Mouse (Mus musculus) spleen, adult 18-20 months (tissue): ENCODE results near the gene Cdk5rap3.

Experiments
- DNase-seq, 2 experiments: peaks; one replicate each; pipeline ENCODE4 v3.0.0; 2022; ENCODE audit warnings: mixed read lengths in 2 of 2

The Cdk5rap3 gene

GRCm38 (mm10) chr11:96916044-96916884 is at the start of gene Cdk5rap3:
Gene Cdk5rap3, minus strand, starts transcription at chr11:96916496.
- DNase-seq: peak; percentile 99 to 100

- DNase-seq: peak; percentile 64 to 87
Observed at GRCm38 (mm10) chr11:96963580-96963979, 47.3 kb upstream of the Cdk5rap3 start.

- DNase-seq: no peak
Observed at GRCm38 (mm10) chr11:96957061-96957805, 40.9 kb upstream of the Cdk5rap3 start.

- no peak for DNase-seq
Observed at GRCm38 (mm10) chr11:96956009-96956724, 39.9 kb upstream of the Cdk5rap3 start.

- no peak for DNase-seq
Observed at GRCm38 (mm10) chr11:96955094-96955493, 38.8 kb upstream of the Cdk5rap3 start.

- DNase-seq: no peak
Observed at GRCm38 (mm10) chr11:96952896-96953295, 36.6 kb upstream of the Cdk5rap3 start.

GRCm38 (mm10) chr11:96952426-96952825 is 36.1 kb upstream of the Cdk5rap3 start:
- no peak for DNase-seq

- peak in 1 of 2 experiments; percentile 26 for DNase-seq
Observed at GRCm38 (mm10) chr11:96950767-96951166, 34.5 kb upstream of the Cdk5rap3 start.

- no peak for DNase-seq
Observed at GRCm38 (mm10) chr11:96947849-96948248, 31.6 kb upstream of the Cdk5rap3 start.

GRCm38 (mm10) chr11:96946498-96946897 is 30.2 kb upstream of the Cdk5rap3 start:
- no peak for DNase-seq

- no peak for DNase-seq
Observed at GRCm38 (mm10) chr11:96944844-96945580, 28.7 kb upstream of the Cdk5rap3 start.

- peak; percentile 78 to 81 for DNase-seq
Observed at GRCm38 (mm10) chr11:96943746-96944304, 27.5 kb upstream of the Cdk5rap3 start, which contains the start of gene Pnpo. Gene Pnpo, minus strand, starts transcription at chr11:96943986.

GRCm38 (mm10) chr11:96941989-96942590 is 25.8 kb upstream of the Cdk5rap3 start:
- no peak for DNase-seq

GRCm38 (mm10) chr11:96940578-96941465 is 24.5 kb upstream of the Cdk5rap3 start:
- no peak for DNase-seq

- DNase-seq: no peak
Observed at GRCm38 (mm10) chr11:96938426-96938800, 22.1 kb upstream of the Cdk5rap3 start.

- DNase-seq: peak in 1 of 2 experiments; percentile 45
Observed at GRCm38 (mm10) chr11:96937549-96938425, 21.5 kb upstream of the Cdk5rap3 start.

GRCm38 (mm10) chr11:96935872-96936650 is 19.8 kb upstream of the Cdk5rap3 start:
- DNase-seq: no peak

GRCm38 (mm10) chr11:96934921-96935356 is 18.6 kb upstream of the Cdk5rap3 start:
- DNase-seq: no peak
